ENCODE assay signal across 28 mouse cellular contexts in the genomic region with DNA sequence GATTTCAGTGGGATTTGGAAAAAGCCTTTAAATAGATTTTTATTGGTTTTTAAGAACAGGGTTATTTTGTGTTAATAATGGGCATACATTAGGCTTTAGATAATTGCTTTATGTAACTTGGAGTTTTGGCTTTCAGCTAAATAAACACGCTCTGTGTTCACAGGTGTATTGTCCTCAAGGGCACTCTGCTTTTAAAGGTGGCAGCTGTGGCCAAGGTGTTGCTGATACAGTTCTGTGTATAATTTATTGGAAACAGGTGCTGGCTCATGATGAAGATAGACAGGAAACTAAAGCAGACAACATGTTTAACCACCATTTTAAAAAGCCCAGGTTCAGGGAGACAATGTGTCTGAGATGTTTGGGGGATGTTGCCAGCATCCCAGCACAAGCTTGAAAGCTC.
A peak's percentile ranks its signal among the peaks of the same experiment; 100 is the strongest.
DNase-seq lines count a peak whose midpoint lies in the region; ATAC-seq and TF ChIP-seq lines count a peak whose summit lies in the region.
"Had no signal": no experiment of that assay in that cellular context is flagged by ENCODE, and none has a peak within 500 bp of the region (broad histone marks: within the 10 kb centered on the region; RNA-seq: fewer than 3 reads in every experiment).

No protein-coding gene starts in this region.

- H3K27ac ChIP-seq in embryonic facial prominence, embryonic 11.5 days (replicated peaks; ENCODE audit: low read depth, low read length), result no peak overlapping the region
- no peak overlapping the region for H3K27ac ChIP-seq in embryonic facial prominence, embryonic 10.5 days (replicated peaks)
- no peak overlapping the region for H3K27ac ChIP-seq in liver, adult 2 months (replicated peaks; ENCODE audit: insufficient read depth, low read depth, low read length)
- no peak overlapping the region for H3K27ac ChIP-seq in liver, postnatal 0 days (ENCODE audit: low read depth)
- no peak overlapping the region for H3K27ac ChIP-seq in limb, embryonic 14.5 days (replicated peaks; ENCODE audit: low read depth, low read length)
- no peak overlapping the region for H3K27ac ChIP-seq in intestine, embryonic 16.5 days (ENCODE audit: low read length)
- H3K27ac ChIP-seq: forebrain, embryonic 10.5 days; forebrain, embryonic 12.5 days had no signal

- WGBS in embryonic facial prominence, embryonic 11.5 days, result 57% methylated on average over 1 of the region's 1 CpGs
- 77% methylated on average over 1 of the region's 1 CpGs for WGBS in embryonic facial prominence, embryonic 10.5 days
- 18% methylated on average over 1 of the region's 1 CpGs for WGBS in liver, adult 2 months
- WGBS in liver, postnatal 0 days (ENCODE audit: insufficient replicate concordance), result 75% methylated on average over 1 of the region's 1 CpGs
- 15% methylated on average over 1 of the region's 1 CpGs for WGBS in limb, embryonic 14.5 days
- 80% methylated on average over 1 of the region's 1 CpGs for WGBS in intestine, embryonic 16.5 days

- no peak for TF ChIP-seq EP300 in liver, postnatal 0 days (IDR thresholded peaks at IDR 0.05; ENCODE audit: low read depth)

- H3K27me3 ChIP-seq in embryonic facial prominence, embryonic 11.5 days (ENCODE audit: control insufficient read depth, insufficient read depth, low read length), result no peaks in the 10 kb centered on the region
- no peaks in the 10 kb centered on the region for H3K27me3 ChIP-seq in embryonic facial prominence, embryonic 10.5 days (replicated peaks; ENCODE audit: low read depth, poor library complexity, severe bottlenecking)
- no peaks in the 10 kb centered on the region for H3K27me3 ChIP-seq in liver, adult 2 months (ENCODE audit: control insufficient read depth, insufficient read depth, low read length)
- no peaks in the 10 kb centered on the region for H3K27me3 ChIP-seq in liver, postnatal 0 days (ENCODE audit: insufficient read depth, low read length)
- H3K27me3 ChIP-seq in limb, embryonic 14.5 days (ENCODE audit: control insufficient read depth, insufficient read depth, low read length), result no peaks in the 10 kb centered on the region
- no peaks in the 10 kb centered on the region for H3K27me3 ChIP-seq in intestine, embryonic 16.5 days (replicated peaks; ENCODE audit: control insufficient read depth, insufficient read depth, low read length)
- H3K27me3 ChIP-seq: CH12.LX; embryonic facial prominence, embryonic 13.5 days; embryonic facial prominence, embryonic 15.5 days; forebrain, embryonic 12.5 days; Patski had no signal

- TF ChIP-seq CTCF in liver, adult 2 months (IDR thresholded peaks at IDR 0.05; ENCODE audit: low read depth, low read length), result no peak
- no peak for TF ChIP-seq CTCF in liver, postnatal 0 days (IDR thresholded peaks at IDR 0.05; ENCODE audit: low read depth)

- no peak for TF ChIP-seq POLR2A in liver, adult 2 months (IDR thresholded peaks at IDR 0.05; ENCODE audit: extremely low read depth, insufficient read depth, low read length)
- TF ChIP-seq POLR2A in limb, embryonic 14.5 days (IDR thresholded peaks at IDR 0.05; ENCODE audit: borderline replicate concordance, extremely low read depth, insufficient read depth, insufficient read length), result no peak

- ATAC-seq in embryonic facial prominence, embryonic 11.5 days (replicated peaks; ENCODE audit: insufficient number of reproducible peaks, low FRiP score, low TSS enrichment, low read depth), result no peak
- ATAC-seq in liver, postnatal 0 days, result no peak
- ATAC-seq in limb, embryonic 14.5 days (ENCODE audit: low FRiP score, low read depth), result 0 out of 2 replicates have a peak, but pooled peaks have one; percentile 31
- no peak for ATAC-seq in intestine, embryonic 16.5 days
- ATAC-seq: activated CD4-positive, CD25-positive, alpha-beta regulatory T cell, adult 4 months; CD4-positive, CD25-positive, alpha-beta regulatory T cell, adult 4 months; forebrain, embryonic 14.5 days; forebrain, embryonic 16.5 days; Patski had no signal

- DNase-seq in embryonic facial prominence, embryonic 11.5 days (ENCODE audit: low spot score), result peak; percentile 33
- no peak for DNase-seq in embryonic facial prominence, embryonic 10.5 days (ENCODE audit: low spot score)
- DNase-seq in liver, adult 2 months (ENCODE audit: extremely low read depth, low read depth, low spot score), result peak; percentile 67
- no peak for DNase-seq in liver, postnatal 0 days
- DNase-seq in forelimb bud, embryonic 11.5 days (ENCODE audit: low read depth, low spot score), result peak; percentile 66
- DNase-seq in limb, embryonic 14.5 days (ENCODE audit: low spot score), result peak; percentile 52
- DNase-seq: adrenal gland, adult 8-10 months; adrenal gland, postnatal 14 days; adrenal gland, postnatal 36 days; B cell, adult 2 months; cerebellum, adult 11-12 months; cerebellum, adult 2 months; cerebellum, adult 9-10 months; cerebellum, postnatal 10 days; cerebellum, postnatal 25 days had no signal

- H3K4me1 ChIP-seq in embryonic facial prominence, embryonic 11.5 days (ENCODE audit: control insufficient read depth, insufficient read depth, low read length), result no peaks in the 10 kb centered on the region
- peaks cover 22% of the 10 kb centered on the region for H3K4me1 ChIP-seq in embryonic facial prominence, embryonic 10.5 days
- peaks cover 8% of the 10 kb centered on the region for H3K4me1 ChIP-seq in liver, adult 2 months (ENCODE audit: control insufficient read depth, insufficient read depth, low read length)
- no peaks in the 10 kb centered on the region for H3K4me1 ChIP-seq in liver, postnatal 0 days (ENCODE audit: insufficient read depth)
- peaks cover 46% of the 10 kb centered on the region for H3K4me1 ChIP-seq in limb, embryonic 14.5 days (ENCODE audit: control insufficient read depth, insufficient read depth, low read length)
- H3K4me1 ChIP-seq in intestine, embryonic 16.5 days (ENCODE audit: control insufficient read depth, insufficient read depth, low read length), result no peaks in the 10 kb centered on the region
- H3K4me1 ChIP-seq: forebrain, embryonic 12.5 days had no signal

- no peaks in the 10 kb centered on the region for H3K79me2 ChIP-seq in liver, adult 2 months (ENCODE audit: control insufficient read depth, insufficient read depth, low read length)

- no peak overlapping the region for H3K4me3 ChIP-seq in embryonic facial prominence, embryonic 11.5 days (ENCODE audit: low read depth, low read length)
- H3K4me3 ChIP-seq in embryonic facial prominence, embryonic 10.5 days, result no peak overlapping the region
- H3K4me3 ChIP-seq in liver, adult 2 months (ENCODE audit: insufficient read depth, low read depth, low read length), result no peak overlapping the region
- H3K4me3 ChIP-seq in liver, postnatal 0 days (ENCODE audit: low read depth, low read length), result no peak overlapping the region
- no peak overlapping the region for H3K4me3 ChIP-seq in limb, embryonic 14.5 days (replicated peaks; ENCODE audit: low read length)
- H3K4me3 ChIP-seq in intestine, embryonic 16.5 days (ENCODE audit: low read length), result no peak overlapping the region
- H3K4me3 ChIP-seq: embryonic facial prominence, embryonic 13.5 days; embryonic facial prominence, embryonic 15.5 days; erythroblast, embryonic 14.5 days; forebrain, embryonic 10.5 days; forebrain, embryonic 12.5 days had no signal

- no peaks in the 10 kb centered on the region for H3K9me3 ChIP-seq in embryonic facial prominence, embryonic 11.5 days (replicated peaks; ENCODE audit: control insufficient read depth, low read length)
- H3K9me3 ChIP-seq in embryonic facial prominence, embryonic 10.5 days, result no peaks in the 10 kb centered on the region
- no peaks in the 10 kb centered on the region for H3K9me3 ChIP-seq in liver, postnatal 0 days (ENCODE audit: low read length)
- H3K9me3 ChIP-seq in limb, embryonic 14.5 days (ENCODE audit: control insufficient read depth, low read length), result no peaks in the 10 kb centered on the region
- H3K9me3 ChIP-seq in intestine, embryonic 16.5 days (ENCODE audit: control insufficient read depth, low read length), result no peaks in the 10 kb centered on the region
- H3K9me3 ChIP-seq: embryonic facial prominence, embryonic 13.5 days; embryonic facial prominence, embryonic 15.5 days; forebrain, embryonic 10.5 days; forebrain, embryonic 12.5 days had no signal

- no peaks in the 10 kb centered on the region for H3K36me3 ChIP-seq in embryonic facial prominence, embryonic 11.5 days (replicated peaks; ENCODE audit: control insufficient read depth, insufficient read depth, low read depth, low read length)
- H3K36me3 ChIP-seq in embryonic facial prominence, embryonic 10.5 days (replicated peaks), result no peaks in the 10 kb centered on the region
- H3K36me3 ChIP-seq in liver, adult 2 months (ENCODE audit: control insufficient read depth, insufficient read depth, low read length), result no peaks in the 10 kb centered on the region
- no peaks in the 10 kb centered on the region for H3K36me3 ChIP-seq in liver, postnatal 0 days (replicated peaks; ENCODE audit: insufficient read depth, low read length)
- no peaks in the 10 kb centered on the region for H3K36me3 ChIP-seq in limb, embryonic 14.5 days (ENCODE audit: control insufficient read depth, insufficient read depth, low read length)
- no peaks in the 10 kb centered on the region for H3K36me3 ChIP-seq in intestine, embryonic 16.5 days (ENCODE audit: control insufficient read depth, insufficient read depth, low read length)
- H3K36me3 ChIP-seq: embryonic facial prominence, embryonic 13.5 days; embryonic facial prominence, embryonic 15.5 days; forebrain, embryonic 10.5 days; forebrain, embryonic 12.5 days; G1E had no signal

- H3K9ac ChIP-seq in embryonic facial prominence, embryonic 11.5 days (replicated peaks; ENCODE audit: low read length), result no peak overlapping the region
- no peak overlapping the region for H3K9ac ChIP-seq in liver, adult 2 months (ENCODE audit: low read depth, low read length)
- H3K9ac ChIP-seq in liver, postnatal 0 days (replicated peaks), result no peak overlapping the region
- H3K9ac ChIP-seq in limb, embryonic 14.5 days (ENCODE audit: low read depth, low read length, severe bottlenecking), result no peak overlapping the region
- H3K9ac ChIP-seq in intestine, embryonic 16.5 days (ENCODE audit: low read depth, low read length), result no peak overlapping the region
- H3K9ac ChIP-seq: embryonic facial prominence, embryonic 13.5 days; embryonic facial prominence, embryonic 15.5 days; forebrain, embryonic 12.5 days had no signal

- H3K4me2 ChIP-seq in embryonic facial prominence, embryonic 11.5 days (ENCODE audit: low read depth, low read length), result no peak overlapping the region
- H3K4me2 ChIP-seq in liver, postnatal 0 days (ENCODE audit: low read depth, low read length), result no peak overlapping the region
- H3K4me2 ChIP-seq in limb, embryonic 14.5 days (replicated peaks; ENCODE audit: low read depth, low read length, severe bottlenecking), result no peak overlapping the region
- H3K4me2 ChIP-seq in intestine, embryonic 16.5 days (ENCODE audit: low read depth, low read length), result no peak overlapping the region
- H3K4me2 ChIP-seq: embryonic facial prominence, embryonic 15.5 days; forebrain, embryonic 12.5 days had no signal

Comparison
In these comparisons a context has a peak if more than half of its experiments do, and no peak if none do; other contexts are left out.
1. DNase-seq: peak in embryonic facial prominence, embryonic 11.5 days (single experiment), liver, adult 2 months (single experiment), forelimb bud, embryonic 11.5 days (single experiment) and limb, embryonic 14.5 days (single experiment); none in embryonic facial prominence, embryonic 10.5 days (single experiment) and liver, postnatal 0 days (single experiment).